Mouse (Mus musculus): ENCODE data around the gene 4921507P07Rik. TPM values are rescaled to one million over a fixed set of nuclear protein-coding genes. Genes with fewer than 3 reads are reported as not detected.

The 4921507P07Rik gene
- 8.4 TPM for polyA plus RNA-seq (2014; fragmentation: Illumina TruSeq; extraction: RNeasy Lipid Tissue Mini Kit (QIAGEN cat#74804); ENCODE audit: low read depth, low replicate concordance)

GRCm38 (mm10) chr6:50596301-50597211 is at the start of gene 4921507P07Rik:
Gene 4921507P07Rik, minus strand, starts transcription at chr6:50596632.

GRCm38 (mm10) chr6:50566141-50566996 is 30.1 kb downstream of the 4921507P07Rik start, which contains the start of gene Cycs:
Gene Cycs, minus strand, starts transcription at chr6:50566538.

Other genes starting within 250 kb of the 4921507P07Rik start
- gene Osbpl3, start 140.4 kb downstream of the 4921507P07Rik start, polyA plus RNA-seq (2014; fragmentation: Illumina TruSeq; extraction: RNeasy Lipid Tissue Mini Kit (QIAGEN cat#74804); ENCODE audit: low read depth, low replicate concordance): 2.5 TPM
- 72.7 TPM for gene Cycs, start 30.1 kb downstream of the 4921507P07Rik start, polyA plus RNA-seq (2014; fragmentation: Illumina TruSeq; extraction: RNeasy Lipid Tissue Mini Kit (QIAGEN cat#74804); ENCODE audit: low read depth, low replicate concordance)
- gene Npvf, start 57.8 kb upstream of the 4921507P07Rik start, polyA plus RNA-seq (2014; fragmentation: Illumina TruSeq; extraction: RNeasy Lipid Tissue Mini Kit (QIAGEN cat#74804); ENCODE audit: low read depth, low replicate concordance): not detected

Data from adipose tissue, adult 10 weeks (tissue).